Mouse (Mus musculus): ENCODE measurements around the gene Unc13c. TPM values are rescaled to one million over a fixed set of nuclear protein-coding genes. Genes with fewer than 3 reads are reported as not detected.

Gene Unc13c
- polyA plus RNA-seq, 1 experiment, result 0.01 TPM

DNA sequence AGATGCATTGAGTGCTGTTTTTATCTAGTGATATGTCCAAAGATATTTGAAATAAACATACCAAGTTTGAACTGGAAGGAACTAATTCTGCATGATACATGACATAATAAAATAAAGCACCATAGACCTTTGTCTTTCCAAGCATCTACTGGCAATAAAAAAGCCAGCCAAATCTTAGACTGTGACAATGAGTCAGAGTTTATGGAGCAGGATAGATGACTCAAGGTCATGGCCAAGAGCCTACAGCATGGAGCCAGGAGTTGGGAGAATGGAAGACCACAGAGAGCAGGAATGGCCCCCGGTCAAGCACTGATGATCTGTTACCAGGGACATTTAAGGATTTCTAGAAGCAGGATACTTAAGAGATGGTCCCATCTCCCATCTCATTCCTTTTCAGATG, 319.7 kb downstream of the Unc13c start:
- H3K27me3 ChIP-seq (ENCODE audit: control insufficient read depth, insufficient read depth, low read length), result no peaks in the 10 kb centered on the region
- 95% methylated on average over 1 of the region's 1 CpGs for WGBS

GRCm38 (mm10) chr9:73638119-73638518, 330.6 kb downstream of the Unc13c start:
- no peaks in the 10 kb centered on the region for H3K4me1 ChIP-seq (ENCODE audit: control insufficient read depth, insufficient read depth, insufficient read length, low read length)
- no peaks in the 10 kb centered on the region for H3K36me3 ChIP-seq (ENCODE audit: control insufficient read depth, insufficient read depth, low read length)
- H3K27ac ChIP-seq (ENCODE audit: insufficient read depth, low read depth, low read length), result no peak overlapping the region
- 89% methylated on average over 1 of the region's 1 CpGs for WGBS
- no peak overlapping the region for H3K4me3 ChIP-seq (ENCODE audit: low read depth, low read length)
- no peaks in the 10 kb centered on the region for H3K27me3 ChIP-seq (ENCODE audit: control insufficient read depth, insufficient read depth, low read length)
- TF ChIP-seq CTCF (IDR thresholded peaks at IDR 0.05; ENCODE audit: extremely low read depth, insufficient read length, insufficient replicate concordance, low read depth, low read length) (no peak), POLR2A (IDR thresholded peaks at IDR 0.05; ENCODE audit: low read depth, low read length) (no peak)

More for the DNA sequence above, 319.7 kb downstream of the Unc13c start:
- no peak overlapping the region for H3K27ac ChIP-seq (ENCODE audit: insufficient read depth, low read depth, low read length)
- TF ChIP-seq POLR2A (IDR thresholded peaks at IDR 0.05; ENCODE audit: low read depth, low read length), result no peak
- no peak for TF ChIP-seq CTCF (IDR thresholded peaks at IDR 0.05; ENCODE audit: extremely low read depth, insufficient read length, insufficient replicate concordance, low read depth, low read length)
- no peaks in the 10 kb centered on the region for H3K36me3 ChIP-seq (ENCODE audit: control insufficient read depth, insufficient read depth, low read length)
- H3K4me3 ChIP-seq (ENCODE audit: low read depth, low read length), result no peak overlapping the region
- H3K4me1 ChIP-seq (ENCODE audit: control insufficient read depth, insufficient read depth, insufficient read length, low read length), result no peaks in the 10 kb centered on the region

GRCm38 (mm10) chr9:73625171-73625570, 343.6 kb downstream of the Unc13c start:
- no peak overlapping the region for H3K27ac ChIP-seq (ENCODE audit: insufficient read depth, low read depth, low read length)
- H3K4me1 ChIP-seq (ENCODE audit: control insufficient read depth, insufficient read depth, insufficient read length, low read length), result no peaks in the 10 kb centered on the region
- no peaks in the 10 kb centered on the region for H3K36me3 ChIP-seq (ENCODE audit: control insufficient read depth, insufficient read depth, low read length)
- H3K4me3 ChIP-seq (ENCODE audit: low read depth, low read length), result no peak overlapping the region
- WGBS, result 67% methylated on average over 1 of the region's 1 CpGs
- TF ChIP-seq CTCF (IDR thresholded peaks at IDR 0.05; ENCODE audit: extremely low read depth, insufficient read length, insufficient replicate concordance, low read depth, low read length) (no peak), POLR2A (IDR thresholded peaks at IDR 0.05; ENCODE audit: low read depth, low read length) (no peak)
- H3K27me3 ChIP-seq (ENCODE audit: control insufficient read depth, insufficient read depth, low read length), result no peaks in the 10 kb centered on the region

DNA sequence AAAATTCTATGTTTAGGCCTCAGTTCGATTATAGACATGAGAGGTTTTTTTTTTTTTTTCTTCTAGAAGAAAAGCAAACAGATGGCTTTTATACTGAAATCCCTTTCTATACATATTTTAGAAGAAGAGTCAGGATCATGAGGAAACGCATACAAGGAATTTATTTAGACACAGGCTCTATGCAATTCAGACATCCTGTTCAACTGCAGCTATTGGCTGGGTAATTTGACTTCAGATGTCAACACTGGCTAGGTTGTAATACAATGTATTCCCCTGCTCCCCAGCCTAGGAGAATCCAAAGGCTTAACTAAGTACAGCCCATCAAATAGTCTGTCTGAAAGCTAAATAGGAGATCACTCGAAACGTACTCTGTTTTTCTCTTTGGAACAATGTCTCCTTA, 355.9 kb downstream of the Unc13c start:
- TF ChIP-seq CTCF (IDR thresholded peaks at IDR 0.05; ENCODE audit: extremely low read depth, insufficient read length, insufficient replicate concordance, low read depth, low read length), result no peak
- no peak for TF ChIP-seq POLR2A (IDR thresholded peaks at IDR 0.05; ENCODE audit: low read depth, low read length)
- WGBS, result 62% methylated on average over 4 of the region's 4 CpGs

DNA sequence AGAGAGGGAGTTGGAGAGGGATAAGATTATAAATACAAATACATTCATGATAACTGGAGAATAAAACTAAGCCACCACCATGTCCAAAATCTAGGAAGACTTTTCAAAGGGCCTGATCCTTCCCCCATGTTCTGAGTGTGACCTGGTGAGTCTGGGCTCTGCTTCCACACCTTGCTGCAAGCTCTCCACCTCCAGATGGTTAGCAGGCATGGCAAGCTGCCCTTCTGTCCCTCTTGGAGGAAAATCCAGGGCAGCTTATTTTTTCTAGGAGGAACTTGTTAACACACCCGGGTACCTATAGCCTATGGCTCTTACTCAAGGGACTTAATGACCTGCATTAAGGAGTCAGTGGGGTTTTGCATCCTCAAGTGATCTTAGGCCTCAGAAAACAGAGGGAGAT, 364.8 kb downstream of the Unc13c start:
- H3K27ac ChIP-seq (ENCODE audit: insufficient read depth, low read depth, low read length), result no peak overlapping the region
- no peaks in the 10 kb centered on the region for H3K36me3 ChIP-seq (ENCODE audit: control insufficient read depth, insufficient read depth, low read length)
- TF ChIP-seq POLR2A (IDR thresholded peaks at IDR 0.05; ENCODE audit: low read depth, low read length), result no peak
- TF ChIP-seq CTCF (IDR thresholded peaks at IDR 0.05; ENCODE audit: extremely low read depth, insufficient read length, insufficient replicate concordance, low read depth, low read length), result no peak
- no peaks in the 10 kb centered on the region for H3K4me1 ChIP-seq (ENCODE audit: control insufficient read depth, insufficient read depth, insufficient read length, low read length)
- 58% methylated on average over 1 of the region's 1 CpGs for WGBS
- H3K27me3 ChIP-seq (ENCODE audit: control insufficient read depth, insufficient read depth, low read length), result no peaks in the 10 kb centered on the region
- no peak overlapping the region for H3K4me3 ChIP-seq (ENCODE audit: low read depth, low read length)

More for the DNA sequence above, 355.9 kb downstream of the Unc13c start:
- H3K36me3 ChIP-seq (ENCODE audit: control insufficient read depth, insufficient read depth, low read length), result no peaks in the 10 kb centered on the region
- no peak overlapping the region for H3K27ac ChIP-seq (ENCODE audit: insufficient read depth, low read depth, low read length)
- H3K4me3 ChIP-seq (ENCODE audit: low read depth, low read length), result no peak overlapping the region
- no peaks in the 10 kb centered on the region for H3K4me1 ChIP-seq (ENCODE audit: control insufficient read depth, insufficient read depth, insufficient read length, low read length)
- H3K27me3 ChIP-seq (ENCODE audit: control insufficient read depth, insufficient read depth, low read length), result no peaks in the 10 kb centered on the region

GRCm38 (mm10) chr9:73565558-73565957, 403.2 kb downstream of the Unc13c start:
- TF ChIP-seq POLR2A (IDR thresholded peaks at IDR 0.05; ENCODE audit: low read depth, low read length) (no peak), CTCF (IDR thresholded peaks at IDR 0.05; ENCODE audit: extremely low read depth, insufficient read length, insufficient replicate concordance, low read depth, low read length) (no peak)
- H3K4me1 ChIP-seq (ENCODE audit: control insufficient read depth, insufficient read depth, insufficient read length, low read length), result no peaks in the 10 kb centered on the region
- no peak overlapping the region for H3K4me3 ChIP-seq (ENCODE audit: low read depth, low read length)
- no peak overlapping the region for H3K27ac ChIP-seq (ENCODE audit: insufficient read depth, low read depth, low read length)
- 52% methylated on average over 4 of the region's 4 CpGs for WGBS
- no peaks in the 10 kb centered on the region for H3K36me3 ChIP-seq (ENCODE audit: control insufficient read depth, insufficient read depth, low read length)
- H3K27me3 ChIP-seq (ENCODE audit: control insufficient read depth, insufficient read depth, low read length), result no peaks in the 10 kb centered on the region

DNA sequence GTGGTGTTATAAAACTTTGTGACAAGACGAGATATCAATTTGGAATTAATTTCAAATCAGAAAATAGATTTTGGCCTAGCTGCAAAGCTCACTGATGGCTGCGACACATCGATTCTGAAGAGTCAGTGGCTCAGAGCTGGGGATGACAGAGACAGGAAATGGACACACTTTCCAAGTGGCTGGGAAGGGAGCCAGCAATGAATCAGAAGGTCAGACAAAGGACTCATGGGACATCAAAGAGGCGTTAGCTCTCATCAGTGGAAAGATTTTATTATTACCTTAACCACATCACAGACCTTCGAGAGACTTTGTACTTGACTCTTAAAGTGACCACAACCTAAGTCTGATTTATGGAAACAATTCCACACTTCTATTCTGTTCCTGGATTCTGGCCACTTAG, 408.7 kb downstream of the Unc13c start:
- H3K27ac ChIP-seq (ENCODE audit: insufficient read depth, low read depth, low read length), result no peak overlapping the region
- WGBS, result 49% methylated on average over 5 of the region's 5 CpGs
- H3K4me1 ChIP-seq (ENCODE audit: control insufficient read depth, insufficient read depth, insufficient read length, low read length), result no peaks in the 10 kb centered on the region
- no peak overlapping the region for H3K4me3 ChIP-seq (ENCODE audit: low read depth, low read length)
- no peak for TF ChIP-seq POLR2A (IDR thresholded peaks at IDR 0.05; ENCODE audit: low read depth, low read length)
- no peak for TF ChIP-seq CTCF (IDR thresholded peaks at IDR 0.05; ENCODE audit: extremely low read depth, insufficient read length, insufficient replicate concordance, low read depth, low read length)
- H3K27me3 ChIP-seq (ENCODE audit: control insufficient read depth, insufficient read depth, low read length), result no peaks in the 10 kb centered on the region
- H3K36me3 ChIP-seq (ENCODE audit: control insufficient read depth, insufficient read depth, low read length), result no peaks in the 10 kb centered on the region

- no peak overlapping the region for H3K27ac ChIP-seq (ENCODE audit: insufficient read depth, low read depth, low read length)
- peak; percentile 48; the same call in 1 of the 2 replicates for TF ChIP-seq CTCF (IDR thresholded peaks at IDR 0.05; ENCODE audit: extremely low read depth, insufficient read length, insufficient replicate concordance, low read depth, low read length)
- no peak for TF ChIP-seq POLR2A (IDR thresholded peaks at IDR 0.05; ENCODE audit: low read depth, low read length)
- H3K27me3 ChIP-seq (ENCODE audit: control insufficient read depth, insufficient read depth, low read length), result no peaks in the 10 kb centered on the region
- no peaks in the 10 kb centered on the region for H3K4me1 ChIP-seq (ENCODE audit: control insufficient read depth, insufficient read depth, insufficient read length, low read length)
- H3K36me3 ChIP-seq (ENCODE audit: control insufficient read depth, insufficient read depth, low read length), result no peaks in the 10 kb centered on the region
- 68% methylated on average over 2 of the region's 2 CpGs for WGBS
- no peak overlapping the region for H3K4me3 ChIP-seq (ENCODE audit: low read depth, low read length)
Measured at GRCm38 (mm10) chr9:73557805-73558204, 411.0 kb downstream of the Unc13c start.

All from small intestine, adult 2 months (tissue).